Mouse (Mus musculus): ENCODE measurements around the gene Samd4b. TPM values are rescaled to one million over a fixed set of nuclear protein-coding genes. Genes with fewer than 3 reads are reported as not detected.

Samd4b gene
- polyA plus RNA-seq, 1 experiment from 2014 or later, result 30.5 TPM

- 56% methylated on average over 10 of the region's 12 CpGs for WGBS
- H3K36me3 ChIP-seq, result peaks cover 24% of the 10 kb centered on the region
These were observed 215.5 kb downstream of the Samd4b start for GRCm38 (mm10) chr7:28382347-28382951.

GRCm38 (mm10) chr7:28381938-28382337, 216.0 kb downstream of the Samd4b start:
- peak; percentile 61 for ATAC-seq (ENCODE audit: insufficient number of reproducible peaks, insufficient read depth, low FRiP score, low TSS enrichment, low read depth)
- H3K4me1 ChIP-seq (replicated peaks), result peaks cover 63% of the 10 kb centered on the region
- H3K27ac ChIP-seq, result peak overlapping the region; percentile 99
- peak overlapping the region; percentile 38 for H3K4me3 ChIP-seq (replicated peaks)
- H3K9me3 ChIP-seq, result no peaks in the 10 kb centered on the region
- under 1% methylated on average over 20 of the region's 20 CpGs for WGBS
- H3K4me2 ChIP-seq, result peak overlapping the region; percentile 66
- peak overlapping the region; percentile 63 for H3K9ac ChIP-seq (replicated peaks)
- H3K36me3 ChIP-seq, result peaks cover 24% of the 10 kb centered on the region
- H3K27me3 ChIP-seq, result no peaks in the 10 kb centered on the region

More at GRCm38 (mm10) chr7:28382347-28382951, 215.5 kb downstream of the Samd4b start:
- Histone ChIP-seq H3K4me3 (replicated peaks) (peak overlapping the region; percentile 38), H3K4me2 (peak overlapping the region; percentile 66), H3K27me3 (no peaks in the 10 kb centered on the region), H3K27ac (peak overlapping the region; percentile 99), H3K9me3 (no peaks in the 10 kb centered on the region), H3K4me1 (replicated peaks) (peaks cover 58% of the 10 kb centered on the region), H3K9ac (replicated peaks) (peak overlapping the region; percentile 63)
- no peak for ATAC-seq (ENCODE audit: insufficient number of reproducible peaks, insufficient read depth, low FRiP score, low TSS enrichment, low read depth)

GRCm38 (mm10) chr7:28381017-28381790, 216.7 kb downstream of the Samd4b start:
- ATAC-seq (ENCODE audit: insufficient number of reproducible peaks, insufficient read depth, low FRiP score, low TSS enrichment, low read depth), result 0 out of 2 replicates have a peak, but pooled peaks have one; percentile 13

GRCm38 (mm10) chr7:28380237-28381016, 217.5 kb downstream of the Samd4b start, which contains the start of gene Zfp36:
TSS of gene Zfp36 (minus strand) at chr7:28380253.
- WGBS, result 51% methylated on average over 17 of the region's 17 CpGs
- peaks cover 15% of the 10 kb centered on the region for H3K36me3 ChIP-seq
- ATAC-seq (ENCODE audit: insufficient number of reproducible peaks, insufficient read depth, low FRiP score, low TSS enrichment, low read depth), result no peak
- H3K27me3 ChIP-seq, result no peaks in the 10 kb centered on the region
- H3K9ac ChIP-seq (replicated peaks), result peak within 1 kb of the TSS; percentile 83
- peak within 1 kb of the TSS; percentile 93 for H3K4me2 ChIP-seq
- no peaks in the 10 kb centered on the region for H3K9me3 ChIP-seq
- H3K27ac ChIP-seq, result peak within 1 kb of the TSS; percentile 99
- H3K4me1 ChIP-seq (replicated peaks), result peaks cover 70% of the 10 kb centered on the region
- H3K4me3 ChIP-seq (replicated peaks), result peak within 1 kb of the TSS; percentile 67

More at GRCm38 (mm10) chr7:28381017-28381790, 216.7 kb downstream of the Samd4b start:
- Histone ChIP-seq H3K4me1 (replicated peaks) (peaks cover 67% of the 10 kb centered on the region), H3K4me2 (peak overlapping the region; percentile 66), H3K9ac (replicated peaks) (peak overlapping the region; percentile 63), H3K9me3 (no peaks in the 10 kb centered on the region), H3K36me3 (peaks cover 22% of the 10 kb centered on the region), H3K27ac (peak overlapping the region; percentile 99), H3K27me3 (no peaks in the 10 kb centered on the region), H3K4me3 (replicated peaks) (peak overlapping the region; percentile 38)
- WGBS, result 5% methylated on average over 30 of the region's 30 CpGs

- ATAC-seq (ENCODE audit: insufficient number of reproducible peaks, insufficient read depth, low FRiP score, low TSS enrichment, low read depth), result peak; percentile 5; the same call in 1 of the 2 replicates
- Histone ChIP-seq H3K36me3 (peaks cover 9% of the 10 kb centered on the region), H3K4me2 (peak overlapping the region; percentile 93), H3K4me3 (replicated peaks) (peak overlapping the region; percentile 67), H3K9ac (replicated peaks) (peak overlapping the region; percentile 83), H3K9me3 (no peaks in the 10 kb centered on the region), H3K27ac (peak overlapping the region; percentile 89), H3K4me1 (replicated peaks) (peaks cover 72% of the 10 kb centered on the region), H3K27me3 (no peaks in the 10 kb centered on the region)
- 2% methylated on average over 53 of the region's 53 CpGs for WGBS
These were observed 218.9 kb downstream of the Samd4b start for GRCm38 (mm10) chr7:28378769-28379651.

GRCm38 (mm10) chr7:28378066-28378690, 219.8 kb downstream of the Samd4b start:
- Histone ChIP-seq H3K9me3 (no peaks in the 10 kb centered on the region), H3K4me1 (replicated peaks) (peaks cover 76% of the 10 kb centered on the region), H3K9ac (replicated peaks) (peak overlapping the region; percentile 83), H3K4me2 (peak overlapping the region; percentile 93), H3K36me3 (peaks cover 9% of the 10 kb centered on the region), H3K27ac (peak overlapping the region; percentile 89), H3K4me3 (replicated peaks) (peak overlapping the region; percentile 67), H3K27me3 (no peaks in the 10 kb centered on the region)
- ATAC-seq (ENCODE audit: insufficient number of reproducible peaks, insufficient read depth, low FRiP score, low TSS enrichment, low read depth), result no peak
- WGBS, result 36% methylated on average over 32 of the region's 32 CpGs

GRCm38 (mm10) chr7:28377190-28378065, 220.5 kb downstream of the Samd4b start:
- Histone ChIP-seq H3K9ac (replicated peaks) (peak overlapping the region; percentile 83), H3K9me3 (no peaks in the 10 kb centered on the region), H3K4me3 (replicated peaks) (peak overlapping the region; percentile 67), H3K4me1 (replicated peaks) (peaks cover 68% of the 10 kb centered on the region), H3K4me2 (peak overlapping the region; percentile 93), H3K27me3 (no peaks in the 10 kb centered on the region), H3K27ac (peak overlapping the region; percentile 89), H3K36me3 (peaks cover 9% of the 10 kb centered on the region)
- ATAC-seq (ENCODE audit: insufficient number of reproducible peaks, insufficient read depth, low FRiP score, low TSS enrichment, low read depth), result no peak
- WGBS, result 73% methylated on average over 18 of the region's 18 CpGs

GRCm38 (mm10) chr7:28376011-28376771, 221.8 kb downstream of the Samd4b start:
- H3K4me1 ChIP-seq (replicated peaks), result peaks cover 56% of the 10 kb centered on the region
- peak overlapping the region; percentile 99 for H3K27ac ChIP-seq
- ATAC-seq (ENCODE audit: insufficient number of reproducible peaks, insufficient read depth, low FRiP score, low TSS enrichment, low read depth), result no peak
- H3K36me3 ChIP-seq, result peaks cover 9% of the 10 kb centered on the region
- WGBS, result 4% methylated on average over 30 of the region's 30 CpGs
- peak overlapping the region; percentile 78 for H3K4me2 ChIP-seq
- H3K27me3 ChIP-seq, result no peaks in the 10 kb centered on the region
- no peaks in the 10 kb centered on the region for H3K9me3 ChIP-seq
- H3K9ac ChIP-seq (replicated peaks), result peak overlapping the region; percentile 62
- peak overlapping the region; percentile 41 for H3K4me3 ChIP-seq (replicated peaks)

All from limb, embryonic 12.5 days (tissue).